Mouse (Mus musculus) forebrain, embryonic 11.5 days (tissue): ENCODE results near the gene Gipc2. TPM values are rescaled to one million over a fixed set of nuclear protein-coding genes. Genes with fewer than 3 reads are reported as not detected.
"Not testable (repeated sequence)": the region's sequence is repeated elsewhere in the genome, so short reads cannot be mapped to it uniquely, and the experiment has no call there.

ENCODE experiments used
- ATAC-seq: fragments of 200-750 bp; cut with Nextera tagmentation; replicated peaks from 2 replicates; pipeline ENCODE4 v1.8.0; 2017; ENCODE audit warnings: moderate TSS enrichment; ENCODE audit not compliant: low FRiP score
- DNase-seq: peaks from one replicate; pipeline ENCODE4 v3.0.0-alpha.2; 2017; ENCODE audit warnings: low spot score
- H3K27ac ChIP-seq: fragments of 300-500 bp; sonication (generic); 2 replicates; pipeline ENCODE4 v1.5.1; 2014; ENCODE audit warnings: low read depth, low read length
- H3K27me3 ChIP-seq: fragments of 300-500 bp; sonication (generic); 2 replicates; pipeline ENCODE4 v1.6.1; 2014; ENCODE audit warnings: mild to moderate bottlenecking, low read length, mixed read lengths; ENCODE audit not compliant: control insufficient read depth, insufficient read depth
- H3K36me3 ChIP-seq: fragments of 300-500 bp; sonication (generic); 2 replicates; pipeline ENCODE4 v1.6.1; 2014; ENCODE audit warnings: mild to moderate bottlenecking, low read length, moderate library complexity, mixed read lengths; ENCODE audit not compliant: control insufficient read depth, insufficient read depth
- H3K4me1 ChIP-seq: fragments of 300-500 bp; sonication (generic); replicated peaks from 2 replicates; pipeline ENCODE4 v1.6.1; 2014; ENCODE audit warnings: low read length, mixed read lengths; ENCODE audit not compliant: control insufficient read depth, insufficient read depth
- H3K4me2 ChIP-seq: fragments of 300-500 bp; sonication (generic); 2 replicates; pipeline ENCODE4 v1.6.1; 2014; ENCODE audit warnings: low read depth, mild to moderate bottlenecking, low read length, moderate library complexity, mixed read lengths; ENCODE audit not compliant: severe bottlenecking
- H3K4me3 ChIP-seq: fragments of 300-500 bp; sonication (generic); 2 replicates; pipeline ENCODE4 v1.5.1; 2014; ENCODE audit warnings: low read depth, low read length
- H3K9ac ChIP-seq: fragments of 300-500 bp; sonication (generic); 2 replicates; pipeline ENCODE4 v1.6.1; 2014; ENCODE audit warnings: low read length
- H3K9me3 ChIP-seq: fragments of 300-500 bp; sonication (generic); 2 replicates; pipeline ENCODE4 v1.6.1; 2016; ENCODE audit warnings: low read length, mixed read lengths; ENCODE audit not compliant: control insufficient read depth
- WGBS: fragments of 180-500 bp; shearing (Covaris S2); extraction: QIAGEN DNeasy Blood & Tissue Kit; methylation state at CpG from one replicate; pipeline ENCODE4 v1.1.7; 2014; 5-methylcytosine and 5-hydroxymethylcytosine counted together
- polyA plus RNA-seq: library from polyadenylated mRNA; unstranded; fragments of >200 nt; fragmentation: Nextera tagmentation; extraction: Ambion mirVana; gene quantifications from 2 replicates; pipeline ENCODE4 v1.2.1, GENCODE M21; 2014

The Gipc2 gene
- polyA plus RNA-seq, 1 experiment from 2014 or later: 1.8 TPM

DNA sequence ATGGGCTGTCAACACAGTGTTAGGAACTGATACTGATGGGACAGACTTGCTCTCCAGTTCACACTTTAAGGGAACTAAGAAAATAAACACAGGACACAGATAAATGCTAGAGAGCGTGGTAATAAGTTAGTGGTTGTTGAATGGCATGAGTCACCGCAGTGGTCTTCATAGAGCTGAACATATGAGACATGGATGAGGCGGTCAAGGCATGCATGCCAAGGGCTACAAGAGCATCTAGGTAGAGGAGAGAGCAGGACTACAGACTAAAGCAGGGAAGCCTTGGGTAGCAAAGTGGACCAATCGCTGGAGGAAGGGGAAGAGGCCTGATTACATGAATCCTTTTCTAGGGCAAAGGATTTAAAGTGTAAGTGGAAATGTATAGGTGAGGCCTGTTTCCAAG lies 41.1 kb upstream of the Gipc2 start:
- H3K27ac ChIP-seq: no peak overlapping the region
- H3K36me3 ChIP-seq: no peaks in the 10 kb centered on the region
- H3K9me3 ChIP-seq: no peaks in the 10 kb centered on the region
- ATAC-seq (no peak), DNase-seq (no peak)
- no peaks in the 10 kb centered on the region for H3K27me3 ChIP-seq
- no peak overlapping the region for H3K4me2 ChIP-seq
- no peak overlapping the region for H3K9ac ChIP-seq
- no peak overlapping the region for H3K4me3 ChIP-seq
- WGBS: 98% methylated on average over 4 of the region's 4 CpGs
- peaks cover 4% of the 10 kb centered on the region; the same call in 1 of the 2 replicates for H3K4me1 ChIP-seq

DNA sequence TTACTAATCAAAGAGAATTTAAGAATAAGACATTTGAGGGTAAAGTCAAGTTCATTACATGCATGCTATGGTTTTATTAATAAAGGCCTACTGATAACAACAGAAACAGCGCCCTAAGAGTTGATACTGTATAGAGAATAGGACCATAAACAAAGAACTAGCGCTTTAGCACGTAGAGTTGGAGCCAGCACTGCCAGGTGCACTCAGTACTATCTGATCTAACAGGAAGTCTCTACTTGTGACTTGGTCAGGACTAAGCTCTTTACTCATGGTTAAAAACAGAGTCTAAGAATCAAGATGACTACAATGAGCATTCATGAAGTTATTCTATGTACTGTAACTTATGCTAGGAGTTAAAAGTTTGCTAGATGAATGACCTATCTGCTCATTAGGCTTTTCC lies 38.5 kb upstream of the Gipc2 start:
- no peak overlapping the region for H3K4me2 ChIP-seq
- no peak overlapping the region for H3K4me3 ChIP-seq
- no peak for DNase-seq
- WGBS: 84% methylated on average over 3 of the region's 3 CpGs
- no peaks in the 10 kb centered on the region for H3K9me3 ChIP-seq
- H3K27ac ChIP-seq: no peak overlapping the region
- no peak for ATAC-seq
- no peak overlapping the region for H3K9ac ChIP-seq
- H3K36me3 ChIP-seq: no peaks in the 10 kb centered on the region
- H3K27me3 ChIP-seq: no peaks in the 10 kb centered on the region
- no peaks in the 10 kb centered on the region for H3K4me1 ChIP-seq

DNA sequence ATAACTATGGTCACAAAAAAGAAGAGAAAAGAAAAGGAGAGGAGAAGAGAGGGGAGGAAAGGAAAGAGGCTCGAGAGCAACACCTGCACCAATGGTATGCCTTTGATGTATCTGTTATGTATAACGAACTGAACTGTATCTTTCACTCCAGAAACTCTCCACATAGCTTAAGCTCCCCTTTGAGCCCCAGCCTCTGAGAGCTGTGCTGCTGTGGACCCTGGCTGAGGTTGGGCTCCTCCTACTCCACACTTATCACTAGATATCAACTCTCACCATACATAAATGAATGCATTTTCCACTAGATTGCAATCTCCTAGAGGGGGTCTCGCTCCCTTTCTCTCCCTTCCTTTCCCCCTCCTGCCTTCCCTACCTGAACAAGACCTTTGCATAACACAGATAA lies 38.0 kb upstream of the Gipc2 start:
- H3K27me3 ChIP-seq: no peaks in the 10 kb centered on the region
- no peak for DNase-seq
- no peaks in the 10 kb centered on the region for H3K9me3 ChIP-seq
- H3K4me2 ChIP-seq: no peak overlapping the region
- H3K36me3 ChIP-seq: no peaks in the 10 kb centered on the region
- 81% methylated on average over 3 of the region's 3 CpGs for WGBS
- H3K27ac ChIP-seq: no peak overlapping the region
- no peak overlapping the region for H3K4me3 ChIP-seq
- no peak for ATAC-seq
- no peaks in the 10 kb centered on the region for H3K4me1 ChIP-seq
- no peak overlapping the region for H3K9ac ChIP-seq

DNA sequence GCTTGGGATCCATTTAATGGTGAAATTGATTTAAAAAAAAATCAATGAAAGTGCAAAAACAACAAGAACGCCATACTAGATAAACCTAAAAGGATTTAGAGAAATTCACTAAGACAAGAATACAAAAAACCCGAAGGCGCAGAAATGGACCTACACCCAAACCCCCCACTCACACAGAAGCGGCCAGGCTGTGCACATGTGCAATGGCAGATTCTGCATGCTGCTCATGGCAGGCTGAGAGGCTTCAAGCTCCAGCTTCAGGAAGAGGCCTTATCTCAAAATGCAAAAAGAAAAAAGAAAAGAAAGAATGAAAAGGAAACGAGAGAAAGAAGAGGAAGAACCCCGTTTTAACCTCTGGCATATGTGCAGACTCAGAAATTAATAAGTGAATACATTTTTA lies 37.4 kb upstream of the Gipc2 start:
- H3K4me1 ChIP-seq: no peaks in the 10 kb centered on the region
- no peak for ATAC-seq
- no peak for DNase-seq
- H3K27me3 ChIP-seq: no peaks in the 10 kb centered on the region
- no peaks in the 10 kb centered on the region for H3K9me3 ChIP-seq
- no peak overlapping the region for H3K9ac ChIP-seq
- H3K36me3 ChIP-seq: no peaks in the 10 kb centered on the region
- no peak overlapping the region for H3K4me2 ChIP-seq
- no peak overlapping the region for H3K4me3 ChIP-seq
- WGBS: 90% methylated on average over 6 of the region's 6 CpGs
- H3K27ac ChIP-seq: no peak overlapping the region

DNA sequence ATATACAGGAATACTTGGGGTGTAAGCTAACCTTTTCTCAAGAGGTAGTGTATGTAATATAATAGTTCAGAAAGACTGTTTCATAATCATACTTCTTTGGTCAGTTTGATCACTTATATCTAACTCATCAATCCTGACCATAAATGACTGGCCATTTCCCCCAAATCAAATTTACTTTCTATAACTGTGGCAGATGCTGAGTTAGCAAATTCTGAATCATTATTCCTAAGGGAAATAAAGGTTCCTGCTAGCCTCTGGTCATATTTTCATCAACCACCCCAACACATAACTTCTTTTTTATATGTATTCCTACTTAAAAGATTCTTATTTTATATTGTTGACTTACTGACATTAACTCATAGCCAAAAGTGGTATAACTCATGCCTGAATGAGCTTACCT lies 36.9 kb upstream of the Gipc2 start:
- no peaks in the 10 kb centered on the region for H3K9me3 ChIP-seq
- no peaks in the 10 kb centered on the region for H3K4me1 ChIP-seq
- no peak overlapping the region for H3K4me3 ChIP-seq
- H3K27me3 ChIP-seq: no peaks in the 10 kb centered on the region
- ATAC-seq: no peak
- H3K4me2 ChIP-seq: no peak overlapping the region
- H3K36me3 ChIP-seq: no peaks in the 10 kb centered on the region
- H3K27ac ChIP-seq: no peak overlapping the region
- no peak for DNase-seq
- H3K9ac ChIP-seq: no peak overlapping the region

DNA sequence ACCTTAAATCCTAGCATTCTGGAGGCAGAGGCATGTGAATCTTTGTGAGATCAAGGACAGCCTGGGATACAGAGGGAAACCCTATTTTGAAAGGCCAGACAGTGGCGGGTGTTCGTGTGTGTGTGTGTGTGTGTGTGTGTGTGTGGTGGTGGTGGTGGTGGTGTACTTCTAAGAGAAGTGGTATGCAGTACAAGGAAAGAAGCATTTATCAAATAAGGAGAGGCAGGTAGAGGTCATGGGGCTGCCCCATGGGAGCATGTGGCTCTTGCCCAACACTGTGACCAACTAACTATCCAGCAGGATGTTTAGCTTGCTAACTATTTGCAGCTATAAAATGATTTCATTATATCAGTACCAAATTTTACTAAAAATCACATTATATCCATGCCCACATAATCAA lies 35.6 kb upstream of the Gipc2 start:
- no peaks in the 10 kb centered on the region for H3K9me3 ChIP-seq
- 86% methylated on average over 2 of the region's 2 CpGs for WGBS

DNA sequence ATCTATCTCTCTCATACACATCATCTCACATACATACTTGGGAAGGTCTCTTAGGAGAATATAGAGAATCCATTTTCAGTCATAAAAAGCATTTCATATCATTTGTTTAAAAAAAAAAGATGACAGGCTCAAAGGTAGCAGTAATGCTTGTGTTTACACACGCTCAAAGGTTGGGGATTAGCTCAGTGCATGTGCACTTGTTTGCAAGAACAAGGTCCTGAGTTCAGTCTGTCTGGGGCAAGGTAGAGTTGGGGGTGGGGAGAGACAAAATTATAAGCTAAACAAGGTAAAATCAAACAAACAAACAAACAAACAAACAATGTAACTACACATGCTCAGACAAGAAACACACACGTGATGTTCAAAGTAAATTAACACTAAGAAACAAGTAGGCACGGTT lies 35.2 kb upstream of the Gipc2 start:
- H3K9me3 ChIP-seq: no peaks in the 10 kb centered on the region
- no peaks in the 10 kb centered on the region for H3K36me3 ChIP-seq
- ATAC-seq (no peak), DNase-seq (no peak)
- 91% methylated on average over 3 of the region's 3 CpGs for WGBS
- no peaks in the 10 kb centered on the region for H3K27me3 ChIP-seq
- no peak overlapping the region for H3K27ac ChIP-seq
- no peak overlapping the region for H3K9ac ChIP-seq
- H3K4me1 ChIP-seq: no peaks in the 10 kb centered on the region
- no peak overlapping the region for H3K4me2 ChIP-seq
- H3K4me3 ChIP-seq: no peak overlapping the region

More for the DNA sequence above, 35.6 kb upstream of the Gipc2 start:
- Histone ChIP-seq H3K9ac (no peak overlapping the region), H3K4me2 (no peak overlapping the region), H3K27me3 (no peaks in the 10 kb centered on the region), H3K27ac (no peak overlapping the region), H3K4me1 (no peaks in the 10 kb centered on the region), H3K4me3 (no peak overlapping the region), H3K36me3 (no peaks in the 10 kb centered on the region)
- ATAC-seq (no peak), DNase-seq (no peak)

DNA sequence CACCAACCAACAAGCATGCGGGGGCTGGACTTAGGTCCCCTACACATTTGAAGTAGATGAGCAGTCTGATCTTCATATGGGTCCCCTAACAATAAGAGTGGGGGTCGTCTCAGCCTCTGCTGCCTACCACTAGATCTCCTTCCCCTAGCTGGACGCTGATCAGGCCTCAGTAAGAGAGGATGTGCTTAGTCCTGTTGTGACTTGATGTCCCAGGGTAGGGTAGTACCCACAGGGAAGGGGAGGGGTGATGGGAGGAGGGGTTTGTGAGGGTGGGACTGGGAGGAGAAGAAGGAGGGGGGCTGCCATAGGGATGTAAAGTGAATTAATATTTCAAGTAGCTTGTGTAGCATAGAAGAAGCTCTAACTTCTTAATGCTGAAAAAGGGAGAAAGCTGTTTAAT lies 33.1 kb upstream of the Gipc2 start:
- H3K9ac ChIP-seq: no peak overlapping the region
- H3K36me3 ChIP-seq: no peaks in the 10 kb centered on the region
- H3K27me3 ChIP-seq: no peaks in the 10 kb centered on the region
- 70% methylated on average over 3 of the region's 3 CpGs for WGBS
- ATAC-seq (0 out of 2 replicates have a peak, but pooled peaks have one; percentile 25), DNase-seq (no peak)
- no peak overlapping the region for H3K4me3 ChIP-seq
- no peaks in the 10 kb centered on the region for H3K9me3 ChIP-seq
- no peak overlapping the region for H3K4me2 ChIP-seq
- no peaks in the 10 kb centered on the region for H3K4me1 ChIP-seq
- no peak overlapping the region for H3K27ac ChIP-seq

DNA sequence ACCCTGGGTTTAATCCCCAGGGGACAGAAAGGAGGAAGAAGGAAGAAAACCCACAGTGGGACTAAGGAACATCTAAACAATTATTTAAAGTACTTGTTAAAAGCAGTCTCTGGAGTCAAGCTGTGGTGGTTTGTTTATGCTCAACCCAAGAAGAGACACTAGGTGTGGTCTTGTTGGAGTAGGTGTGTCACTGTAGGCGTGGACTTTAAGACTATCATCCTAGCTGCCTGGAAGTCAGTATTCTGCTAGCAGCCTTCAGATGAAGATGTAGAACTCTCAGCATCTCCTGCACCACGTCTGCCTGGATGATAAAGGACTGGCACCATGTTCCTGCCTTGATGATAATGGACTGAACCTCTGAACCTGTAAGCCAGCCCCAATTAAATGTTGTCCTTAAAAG lies 31.2 kb upstream of the Gipc2 start:
- H3K27ac ChIP-seq, H3K4me2 ChIP-seq, H3K9me3 ChIP-seq, H3K9ac ChIP-seq, H3K4me1 ChIP-seq, H3K36me3 ChIP-seq, ATAC-seq, H3K4me3 ChIP-seq, H3K27me3 ChIP-seq, DNase-seq: not testable (repeated sequence)
- WGBS: 28% methylated on average over 2 of the region's 2 CpGs
